Mouse (Mus musculus) adrenal gland, postnatal 4 days (tissue): ENCODE measurements around the gene Ddi2. TPM values are rescaled to one million over a fixed set of nuclear protein-coding genes. Genes with fewer than 3 reads are reported as not detected.
A peak's percentile ranks its signal among the peaks of the same experiment; 100 is the strongest.

ENCODE experiments used
- DNase-seq, 2 experiments: peaks; one replicate each; pipeline ENCODE4 v3.0.0; 2021 to 2022; ENCODE audit warnings: low spot score in 2 of 2, mixed read lengths in 2 of 2
- total RNA-seq, 2 experiments: library from RNA; stranded (reverse); gene quantifications; 2 replicates each; pipeline ENCODE4 v1.2.3; 2021

Gene Ddi2
- total RNA-seq, 2 experiments from 2014 or later, result 51.8 to 56.0 TPM

DNA sequence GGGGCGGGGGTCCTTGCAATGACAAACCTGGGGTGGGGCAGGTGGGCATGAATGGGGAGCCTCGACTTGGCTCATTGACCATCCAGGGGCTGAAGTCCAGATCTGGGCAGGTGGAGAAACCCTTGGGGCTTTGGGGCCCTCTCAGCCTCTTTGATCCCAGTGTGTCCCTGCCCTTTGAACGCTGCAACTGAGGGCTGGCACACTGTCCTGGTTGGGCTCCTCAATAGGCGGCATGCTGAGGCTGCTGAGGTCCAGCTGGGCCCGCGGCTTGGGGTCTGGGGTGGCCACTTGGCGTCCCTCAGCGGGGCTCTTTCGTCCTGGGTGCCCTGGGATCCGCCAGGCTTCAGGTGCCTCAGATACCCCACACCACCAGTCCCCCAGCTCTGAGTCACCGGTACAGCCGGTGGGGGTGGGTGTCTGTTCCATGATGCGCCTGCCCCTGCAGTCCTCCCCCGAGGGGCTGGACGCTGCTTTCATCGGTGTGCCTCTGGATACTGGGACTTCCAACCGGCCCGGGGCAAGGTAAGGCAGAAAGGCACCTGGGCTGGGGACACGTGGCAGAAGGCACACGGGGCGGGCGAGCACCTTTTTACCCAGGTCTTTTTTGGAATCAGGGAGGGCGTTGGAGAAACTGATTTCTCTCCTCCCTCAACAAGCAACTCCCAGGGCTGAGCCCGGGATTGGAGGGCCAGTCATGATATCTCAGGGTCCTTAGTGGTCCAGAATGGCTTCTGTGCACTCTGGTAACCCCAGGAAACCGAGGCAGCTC is 23.5 kb upstream of the Ddi2 start, which contains the start of gene Agmat:
Gene Agmat (plus strand): TSS at position 95 of the 769 bp plus-strand sequence.
- DNase-seq, result no peak

DNA sequence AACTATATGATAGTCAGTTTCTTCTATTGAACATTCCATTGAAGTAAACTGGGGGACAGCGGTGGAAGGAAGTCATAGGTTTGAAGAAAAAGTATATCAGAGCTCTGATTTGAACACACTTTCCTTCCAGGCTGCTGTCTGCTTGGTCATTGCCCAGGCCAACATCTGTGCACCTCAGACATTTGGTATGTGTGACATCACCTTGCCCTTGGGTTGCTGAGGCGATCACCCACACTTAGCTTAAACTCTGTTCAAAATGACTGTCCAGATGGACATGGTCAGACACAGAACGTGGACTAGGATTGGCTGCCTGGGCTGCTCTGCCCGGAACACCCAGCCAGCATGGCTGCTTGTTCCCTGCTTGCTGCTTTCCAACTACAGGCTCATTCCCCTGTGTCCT is 19.2 kb upstream of the Ddi2 start:
- no peak for DNase-seq

DNA sequence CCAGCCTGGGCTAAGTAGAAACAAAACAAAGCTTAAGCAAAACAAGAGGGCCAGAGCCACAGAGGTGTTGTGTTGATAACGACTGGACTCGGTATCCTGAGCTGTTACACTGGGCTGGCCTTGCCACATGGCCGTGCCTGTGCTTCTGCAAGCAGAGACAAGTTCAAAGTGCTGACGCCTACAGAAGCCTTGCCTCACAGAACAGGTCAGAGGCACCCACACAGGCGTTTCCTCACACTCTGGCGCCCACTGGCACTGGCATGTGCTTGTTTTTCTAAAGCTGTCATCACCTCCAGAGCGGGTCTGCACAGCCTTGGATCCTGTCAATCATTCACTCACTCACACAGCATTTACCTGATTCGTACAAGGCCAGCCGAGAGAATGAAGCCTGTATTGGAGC is 18.6 kb upstream of the Ddi2 start:
- DNase-seq, result no peak

DNA sequence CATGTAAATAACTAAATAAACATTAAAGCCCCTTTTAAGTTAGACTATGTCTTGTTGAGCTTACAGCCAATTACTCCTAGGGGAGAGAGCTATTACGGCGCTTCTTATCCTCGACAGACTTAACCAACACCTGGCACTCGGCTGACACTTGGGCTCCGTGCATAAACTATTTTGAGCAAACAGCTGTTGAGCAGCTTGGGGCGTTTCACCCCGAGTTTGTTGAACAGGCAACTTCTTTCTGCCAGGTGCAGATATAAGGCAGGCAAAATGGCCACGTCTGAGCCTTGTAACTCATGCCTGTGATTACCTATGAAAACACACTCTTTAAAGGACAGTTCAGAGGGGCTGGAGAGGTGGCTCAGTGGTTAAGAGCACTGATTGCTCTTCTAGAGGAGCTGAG is 14.8 kb upstream of the Ddi2 start:
- no peak for DNase-seq

DNA sequence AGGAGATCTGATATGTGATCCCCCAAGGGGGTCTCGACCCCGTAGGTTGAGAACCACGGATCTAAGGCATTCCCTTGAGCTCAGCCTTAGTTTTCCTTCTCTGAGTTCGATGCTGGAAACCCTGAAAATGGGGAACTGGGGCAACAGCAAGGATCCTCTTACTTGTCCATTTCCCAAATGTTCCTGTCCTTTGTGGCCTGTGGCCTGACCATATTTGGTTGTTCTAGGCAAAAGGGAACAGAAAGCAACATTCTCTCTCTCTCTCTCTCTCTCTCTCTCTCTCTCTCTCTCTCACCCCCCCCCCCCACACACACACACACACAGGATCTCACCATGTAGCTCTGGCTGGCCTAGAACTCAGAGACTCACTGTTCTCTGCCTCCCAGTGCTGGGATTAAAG is 13.6 kb upstream of the Ddi2 start:
- DNase-seq, result no peak

DNA sequence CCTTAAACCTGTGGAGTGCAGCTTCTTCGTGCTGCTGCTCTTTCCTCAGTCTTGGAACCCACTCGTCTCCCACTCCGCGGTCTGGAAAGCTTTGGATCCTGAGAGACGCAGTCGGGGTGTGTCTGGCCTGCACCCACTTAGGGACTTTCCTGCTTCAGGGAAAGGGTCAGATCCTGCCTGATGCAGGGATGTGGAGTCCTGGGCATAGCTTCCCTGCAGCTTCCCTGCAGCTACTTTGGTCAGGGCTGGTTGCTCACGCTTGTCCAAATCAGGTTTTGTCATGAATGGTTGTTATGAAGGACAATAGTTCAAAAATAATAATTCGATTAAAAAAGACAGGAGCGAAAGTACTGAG is 12.0 kb upstream of the Ddi2 start:
- DNase-seq, result no peak

DNA sequence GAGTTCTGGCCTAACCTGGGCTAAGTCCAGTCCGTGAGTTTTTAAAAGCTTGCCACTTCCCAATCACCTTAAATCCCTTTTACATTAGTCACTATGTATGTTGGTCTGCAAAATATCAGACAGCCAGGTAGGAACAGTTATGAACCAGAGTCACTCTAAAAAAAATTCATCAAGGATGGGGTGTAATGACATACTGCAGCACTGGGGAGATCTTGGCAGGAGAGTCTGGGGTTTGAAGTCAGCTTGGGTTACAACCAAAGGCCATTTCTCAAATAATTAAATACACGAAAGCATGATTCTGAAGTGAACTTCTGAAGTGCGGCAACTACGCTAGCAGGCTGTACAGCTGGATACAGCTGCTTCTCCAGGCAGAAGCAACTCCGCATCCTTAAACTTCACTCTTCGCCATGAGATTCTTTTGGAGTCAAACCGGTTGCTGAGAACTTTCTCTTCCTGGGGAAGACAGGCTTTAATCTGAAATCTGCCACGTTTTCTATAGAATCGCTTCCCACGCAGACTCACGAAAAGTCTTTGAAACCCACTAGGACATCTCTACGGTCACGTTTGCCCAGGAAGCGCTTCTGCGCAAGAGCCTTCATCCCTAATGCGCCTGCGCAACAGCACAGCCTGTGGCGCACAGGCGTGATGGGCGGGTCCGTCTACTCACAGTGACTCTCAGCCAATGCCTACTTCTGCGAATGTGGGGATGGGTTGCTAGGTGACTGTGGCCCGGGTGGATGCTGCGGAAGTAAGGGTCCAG is 11.4 kb upstream of the Ddi2 start:
- DNase-seq, result peak; percentile 40 to 71

DNA sequence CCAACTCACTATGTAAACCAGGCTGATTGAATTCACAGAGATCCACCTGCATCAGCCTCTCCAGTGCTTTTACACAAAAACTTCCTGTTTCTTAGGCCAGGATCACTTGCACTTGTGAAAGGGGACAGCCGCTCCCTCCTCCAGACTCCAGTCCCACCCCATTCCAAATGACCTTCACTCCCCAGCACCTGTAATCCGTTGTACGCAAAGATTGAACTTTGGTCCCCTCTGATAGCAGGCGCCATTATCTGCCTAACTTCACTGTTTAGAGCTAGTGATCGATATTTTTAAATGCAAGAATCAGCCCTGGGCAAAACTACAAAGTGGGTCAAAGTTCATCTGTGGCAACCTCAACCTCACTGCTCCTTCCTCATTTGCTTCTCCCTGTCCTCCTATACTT is 8.5 kb upstream of the Ddi2 start:
- DNase-seq, result no peak

DNA sequence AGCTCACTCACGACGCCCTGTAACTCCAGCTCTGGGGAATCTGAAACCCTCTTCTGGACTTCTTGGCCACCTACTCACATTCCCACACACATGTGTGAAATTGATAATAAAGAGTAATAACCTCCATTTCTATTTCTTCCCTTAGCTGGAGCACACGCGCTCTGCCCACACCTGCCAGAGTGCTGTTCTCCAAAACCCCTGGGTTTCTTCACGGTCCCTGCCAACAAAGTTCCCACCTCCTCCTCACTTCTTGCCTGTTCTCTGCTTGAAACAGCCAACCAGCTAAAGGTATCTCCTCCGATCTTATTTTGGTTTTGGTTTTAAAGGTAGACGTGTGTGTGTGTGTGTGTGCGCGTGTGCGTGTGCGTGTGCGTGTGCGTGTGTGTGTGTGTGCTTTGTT is 7.2 kb upstream of the Ddi2 start:
- DNase-seq, result no peak

DNA sequence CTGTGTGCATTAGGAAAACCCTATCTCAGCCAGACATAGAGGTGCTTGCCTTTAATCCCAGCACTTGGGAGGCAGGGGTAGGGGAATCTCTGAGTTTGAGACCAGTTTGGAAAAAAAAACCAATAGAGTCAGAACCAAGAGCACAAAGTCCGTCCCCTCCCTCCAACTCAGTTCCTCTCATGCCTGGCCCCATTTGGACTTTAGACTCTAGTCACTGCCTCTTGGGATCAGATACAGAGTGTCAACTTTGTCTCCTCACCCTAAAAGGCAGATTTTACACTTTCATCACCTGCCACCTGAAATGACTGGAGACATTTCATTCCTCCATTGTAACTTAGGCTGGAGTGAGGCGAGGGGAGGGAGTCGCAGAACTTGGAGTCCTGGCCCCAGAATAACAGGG is 6.0 kb upstream of the Ddi2 start:
- no peak for DNase-seq

DNA sequence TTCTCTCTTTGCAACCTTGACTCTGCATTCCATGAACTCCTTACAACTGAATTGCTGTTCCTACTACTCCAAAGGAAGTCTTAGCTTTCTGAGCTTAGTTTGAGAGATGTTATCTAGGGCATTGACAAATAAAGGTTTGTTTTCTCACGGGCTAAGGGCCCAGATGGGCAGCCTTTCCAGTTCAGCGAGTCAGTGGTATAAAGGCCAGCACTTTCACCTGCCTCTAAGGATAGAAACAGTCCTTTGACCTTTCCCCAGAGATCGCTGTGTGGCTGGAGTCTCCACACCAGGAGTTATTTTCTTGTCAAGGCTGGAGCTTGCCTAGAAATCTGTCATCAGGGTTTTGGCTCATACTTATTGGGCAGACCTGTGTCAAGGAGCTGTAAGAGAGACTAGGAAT is 2.5 kb upstream of the Ddi2 start:
- DNase-seq, result no peak

DNA sequence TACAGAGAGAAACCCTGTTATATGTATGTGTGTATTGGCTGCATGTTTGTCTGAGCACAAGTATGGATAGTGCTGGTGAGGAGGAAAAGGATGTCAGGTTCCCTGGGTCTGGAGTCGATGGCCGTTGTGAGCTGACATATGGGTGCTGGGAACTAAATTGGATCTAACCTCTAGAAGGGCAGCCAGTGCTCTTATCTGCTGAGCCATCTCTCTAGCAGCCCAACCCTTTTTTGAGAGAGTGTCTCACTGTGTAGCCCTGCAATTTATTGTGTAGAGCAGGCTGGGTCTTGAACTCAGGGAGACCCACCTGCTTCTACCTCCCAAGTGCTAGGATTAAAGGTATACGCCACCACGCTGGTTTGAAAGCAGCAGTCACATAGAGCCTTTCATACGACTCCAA is 2.1 kb upstream of the Ddi2 start:
- no peak for DNase-seq

DNA sequence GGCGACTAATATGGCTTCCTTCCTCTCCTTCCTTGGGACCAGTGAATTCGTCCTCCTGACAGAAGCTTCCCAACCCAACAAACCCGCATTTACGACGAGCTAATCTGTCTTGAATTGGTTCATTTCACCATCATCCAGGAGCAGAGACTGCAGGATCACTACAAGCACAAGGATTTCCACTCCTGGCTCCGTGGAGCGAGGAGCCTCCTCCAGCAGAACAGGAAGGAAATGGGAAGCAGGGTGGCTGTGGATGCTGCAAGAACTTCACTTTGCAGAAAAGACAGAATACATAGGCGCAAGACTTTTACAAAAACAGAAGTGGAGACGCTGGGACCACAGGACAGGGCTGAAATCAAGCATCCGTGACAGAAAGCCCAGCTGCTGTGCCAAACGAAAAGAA is 1.4 kb upstream of the Ddi2 start:
- DNase-seq, result no peak

DNA sequence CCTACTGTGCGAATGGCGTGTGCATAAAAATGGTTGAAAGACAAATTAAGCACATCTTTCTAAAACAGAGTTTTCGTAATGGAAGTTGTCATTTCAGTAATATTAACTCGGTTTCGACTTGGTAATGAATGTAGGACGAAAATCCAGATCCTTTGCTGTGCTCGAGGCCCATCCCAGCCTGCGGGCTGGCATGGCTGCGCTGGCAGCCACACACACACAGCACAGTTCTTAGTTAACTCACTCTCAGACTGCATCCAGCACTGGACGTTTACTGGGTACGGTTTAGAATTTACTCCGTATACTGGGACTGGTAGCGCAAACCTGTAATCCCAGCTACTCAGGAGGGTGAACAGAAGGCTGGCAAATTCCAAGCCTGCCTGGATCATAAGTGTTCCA is 452 bp upstream of the Ddi2 start:
- no peak for DNase-seq

DNA sequence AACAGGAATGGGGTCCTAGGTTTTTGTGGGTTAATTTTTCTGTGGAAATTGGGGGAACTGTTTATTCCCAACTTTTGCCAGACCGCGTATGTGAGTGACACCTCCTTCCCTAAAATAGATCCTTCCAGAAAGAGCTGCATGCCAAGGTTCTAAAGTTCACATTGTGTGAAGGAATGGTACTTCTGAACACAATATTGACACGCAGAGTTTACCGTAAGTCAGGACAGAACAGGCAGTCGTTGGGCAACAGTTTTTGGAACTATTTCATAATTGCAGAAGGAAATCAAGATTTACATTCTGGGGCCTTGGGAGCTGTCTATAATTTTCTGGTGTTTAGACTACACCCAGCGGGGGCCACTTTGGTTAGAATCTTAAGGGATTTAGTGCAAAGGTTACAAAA is 1.3 kb downstream of the Ddi2 start:
- DNase-seq, result no peak

DNA sequence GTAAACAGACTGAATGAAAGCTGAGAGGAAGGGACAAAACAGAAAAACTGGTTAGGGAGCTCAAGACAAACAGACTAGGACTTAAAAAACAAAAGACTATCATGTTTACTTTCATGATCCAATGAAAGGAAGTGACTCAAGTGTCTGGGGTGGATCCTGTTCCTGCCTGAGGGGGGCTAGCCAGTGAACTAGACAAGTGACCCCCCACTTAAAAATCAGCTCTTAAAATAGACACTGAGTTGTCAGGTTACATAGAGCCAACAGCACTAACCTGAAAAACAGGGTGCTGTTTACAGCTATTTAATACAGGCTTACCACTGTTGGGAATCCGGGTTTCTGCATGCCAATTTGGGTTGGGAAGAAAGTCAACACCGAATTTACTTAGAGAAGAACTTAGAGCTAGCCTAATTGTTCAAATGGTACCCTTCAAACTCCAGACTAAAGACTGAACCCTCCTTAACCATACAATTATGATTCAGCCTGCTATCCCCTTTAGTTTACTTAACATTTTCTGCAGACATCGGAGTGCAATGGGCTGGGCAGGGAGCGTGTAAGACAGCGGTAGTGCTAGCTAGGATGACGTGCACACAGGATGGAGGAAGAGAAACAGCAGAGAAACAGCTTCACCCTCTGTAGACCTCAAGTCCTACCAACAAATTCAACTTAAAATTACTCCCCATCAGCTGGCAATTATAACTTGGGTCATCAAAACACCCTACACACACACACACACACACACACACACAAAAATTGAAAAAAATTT is 2.3 kb downstream of the Ddi2 start:
- DNase-seq, result no peak

DNA sequence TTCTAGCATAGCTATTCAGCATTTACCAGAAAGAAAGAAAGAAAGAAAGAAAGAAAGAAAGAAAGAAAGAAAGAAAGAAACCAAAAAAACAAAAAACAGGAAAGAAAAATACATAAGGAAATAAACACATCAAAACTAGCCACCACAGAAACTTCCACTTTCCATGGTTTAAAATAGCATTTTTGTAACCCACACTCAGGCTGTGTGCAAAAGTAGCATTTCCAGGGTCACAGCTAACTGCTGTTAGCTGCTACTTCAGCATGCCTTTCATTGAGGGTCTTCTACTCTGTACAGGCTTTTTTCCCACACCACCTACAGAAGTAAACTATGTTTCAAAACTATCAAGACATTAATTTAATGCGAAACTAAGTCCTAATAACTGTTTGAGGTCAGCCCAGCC is 3.9 kb downstream of the Ddi2 start:
- DNase-seq, result no peak

DNA sequence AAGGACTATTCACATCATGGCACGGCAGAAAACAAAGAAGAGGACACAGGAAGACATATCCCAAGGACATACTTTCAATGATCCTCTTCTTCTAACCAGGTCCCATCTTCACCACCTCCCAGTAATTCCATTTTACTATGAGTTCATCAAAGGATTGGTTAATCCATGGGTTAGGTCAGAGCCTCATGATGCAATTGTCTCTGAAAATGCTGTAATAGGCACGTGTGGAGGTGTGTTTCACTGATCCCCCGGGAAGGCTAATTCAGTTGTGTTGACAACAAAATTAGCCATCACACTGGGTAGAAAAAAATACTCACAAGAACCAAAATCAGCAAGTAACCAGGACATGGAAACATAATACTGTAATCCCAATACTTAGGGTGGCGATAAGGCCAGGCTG is 5.6 kb downstream of the Ddi2 start:
- no peak for DNase-seq

DNA sequence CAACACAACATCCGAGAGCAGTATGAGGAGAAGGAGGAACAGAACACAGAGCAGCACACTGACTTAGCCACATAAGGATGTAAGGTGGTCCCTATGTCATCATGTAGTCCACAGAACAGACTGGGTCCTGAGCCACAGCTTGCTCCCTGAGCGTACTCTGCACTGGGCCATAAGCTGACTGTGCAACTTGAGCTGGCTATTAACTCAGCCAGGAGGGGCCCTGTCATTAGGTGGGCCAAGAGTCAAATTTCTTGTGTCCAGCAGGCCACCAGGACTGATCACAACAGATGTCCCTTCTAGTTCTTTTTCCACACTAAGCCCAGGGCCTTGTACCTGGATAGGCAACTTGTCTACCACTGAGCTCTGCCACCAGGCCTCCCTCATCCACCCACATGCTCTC is 8.2 kb downstream of the Ddi2 start:
- DNase-seq, result no peak

DNA sequence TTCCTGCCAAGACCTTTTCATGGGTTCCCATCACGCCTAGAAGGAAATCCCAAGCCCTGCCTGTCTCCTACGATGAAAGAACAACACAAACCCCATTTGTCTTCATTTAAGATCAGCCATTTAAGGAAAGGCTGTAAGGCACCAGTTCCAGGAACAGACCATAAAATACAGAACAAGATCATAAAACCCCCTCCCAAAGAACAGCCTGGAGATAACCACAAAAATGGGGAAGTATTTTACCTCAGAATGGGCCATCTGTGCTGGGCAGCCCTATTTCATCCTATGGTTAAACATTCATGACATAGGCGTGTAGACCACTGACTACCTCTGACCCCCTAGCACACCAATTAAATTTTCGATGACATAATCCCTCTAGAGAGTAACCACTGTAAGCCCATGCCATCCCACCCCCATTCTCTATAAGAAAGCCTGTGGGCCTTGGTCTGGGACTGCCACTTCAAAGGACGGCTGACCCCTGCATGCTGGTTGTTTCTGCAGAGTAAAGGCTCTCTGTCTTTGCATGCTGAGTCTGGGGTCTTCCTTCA is 9.5 kb downstream of the Ddi2 start:
- DNase-seq, result no peak

DNA sequence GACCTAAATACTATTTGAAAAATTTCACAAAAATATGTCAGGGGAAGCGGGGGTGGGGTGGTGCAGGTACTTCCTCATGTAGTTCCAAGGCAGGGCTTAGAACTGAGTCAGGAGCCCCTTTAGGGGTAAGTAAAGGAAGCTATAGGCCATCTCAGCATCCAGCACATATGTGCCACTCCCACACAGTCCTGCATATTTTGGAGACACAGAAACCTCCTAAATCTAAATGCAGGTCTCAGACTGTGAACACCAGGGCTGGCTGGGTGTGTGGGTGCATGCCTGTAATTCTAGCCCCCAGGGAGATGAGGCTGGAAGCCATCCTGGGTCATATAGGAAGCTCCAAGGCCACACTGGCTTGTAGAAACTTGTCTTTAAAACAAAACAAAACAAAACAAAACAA is 12.0 kb downstream of the Ddi2 start:
- DNase-seq, result no peak

DNA sequence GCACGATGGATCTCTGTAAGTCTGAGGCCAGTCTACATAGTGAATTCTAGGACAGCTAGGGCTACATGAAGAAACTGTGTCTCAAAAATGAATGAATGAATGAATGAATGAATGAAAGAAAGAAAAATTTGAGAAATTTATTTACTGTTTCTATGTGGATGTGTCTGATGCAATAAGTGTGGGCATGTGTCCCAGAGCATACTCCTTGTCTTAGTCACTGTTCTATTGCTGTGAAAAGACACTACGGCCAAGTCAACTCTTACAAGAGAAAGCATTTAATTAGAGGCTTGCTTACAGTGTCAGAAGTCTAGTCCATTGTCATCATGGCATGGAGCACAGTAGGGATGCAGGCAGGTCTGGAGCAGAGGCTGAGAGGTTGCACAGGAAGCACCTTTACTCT is 14.2 kb downstream of the Ddi2 start:
- DNase-seq, result no peak
